Mouse (Mus musculus): Measurements from ENCODE around the gene Slc25a53. TPM values are rescaled to one million over a fixed set of nuclear protein-coding genes. Genes with fewer than 3 reads are reported as not detected.

Slc25a53 gene
- polyA plus RNA-seq (2015; fragmentation: Nextera tagmentation; extraction: Ambion mirVana) = 12.1 and 14.6 TPM in 2 replicates

GRCm38 (mm10) chrX:137038000-137038483, at the start of gene Slc25a53:
Gene Slc25a53 (minus strand): TSS chrX:137038302.
- 34% methylated on average over 31 of the region's 31 CpGs for WGBS
- H3K4me3 ChIP-seq = peak within 1 kb of the TSS; percentile 60
- H3K4me2 ChIP-seq = peak within 1 kb of the TSS; percentile 64
- no peaks in the 10 kb centered on the region for H3K9me3 ChIP-seq
- peak; percentile 96 for ATAC-seq (ENCODE audit: low FRiP score, low read depth)
- peaks cover 8% of the 10 kb centered on the region for H3K4me1 ChIP-seq (replicated peaks)
- H3K27me3 ChIP-seq = no peaks in the 10 kb centered on the region
- no peaks in the 10 kb centered on the region for H3K36me3 ChIP-seq
- H3K9ac ChIP-seq = peak within 1 kb of the TSS; percentile 58
- H3K27ac ChIP-seq (replicated peaks) = peak within 1 kb of the TSS; percentile 95

DNA sequence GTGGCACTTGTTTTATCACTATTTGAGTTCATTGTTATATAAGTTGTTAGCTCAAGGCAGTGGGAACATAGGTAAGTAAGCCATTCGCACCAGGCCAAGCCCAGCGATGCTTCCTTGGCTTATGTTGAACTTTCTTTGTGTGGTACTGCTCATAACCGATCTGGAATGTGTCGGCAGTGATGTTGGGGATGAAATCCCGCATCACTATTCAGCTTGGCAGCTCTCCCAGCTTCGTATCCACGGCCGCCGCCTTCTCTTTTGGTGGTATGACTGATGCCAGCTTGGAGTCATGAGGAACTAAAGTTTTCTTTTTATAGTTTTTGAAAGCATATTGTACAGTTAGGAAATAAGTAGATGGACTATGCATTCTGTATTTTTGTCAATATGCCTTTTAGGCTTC, 25.1 kb upstream of the Slc25a53 start:
- H3K9ac ChIP-seq = no peak overlapping the region
- 63% methylated on average over 9 of the region's 9 CpGs for WGBS
- no peak for ATAC-seq (ENCODE audit: low FRiP score, low read depth)
- H3K36me3 ChIP-seq = no peaks in the 10 kb centered on the region
- H3K27me3 ChIP-seq = no peaks in the 10 kb centered on the region
- H3K27ac ChIP-seq (replicated peaks) = no peak overlapping the region
- no peak overlapping the region for H3K4me3 ChIP-seq
- no peaks in the 10 kb centered on the region for H3K9me3 ChIP-seq
- H3K4me1 ChIP-seq (replicated peaks) = no peaks in the 10 kb centered on the region
- H3K4me2 ChIP-seq = no peak overlapping the region

- Histone ChIP-seq H3K9ac (peak within 1 kb of the TSS; percentile 72), H3K4me3 (peak within 1 kb of the TSS; percentile 71), H3K36me3 (no peaks in the 10 kb centered on the region), H3K27me3 (no peaks in the 10 kb centered on the region), H3K4me2 (peak within 1 kb of the TSS; percentile 65), H3K4me1 (replicated peaks) (peaks cover 9% of the 10 kb centered on the region), H3K9me3 (no peaks in the 10 kb centered on the region), H3K27ac (replicated peaks) (peak within 1 kb of the TSS; percentile 72)
- peak; percentile 96 for ATAC-seq (ENCODE audit: low FRiP score, low read depth)
- 18% methylated on average over 49 of the region's 62 CpGs for WGBS
These were observed 11.5 kb upstream of the Slc25a53 start, which contains the start of gene Fam199x for GRCm38 (mm10) chrX:137049425-137050225. Gene Fam199x (plus strand): TSS chrX:137049594.

DNA sequence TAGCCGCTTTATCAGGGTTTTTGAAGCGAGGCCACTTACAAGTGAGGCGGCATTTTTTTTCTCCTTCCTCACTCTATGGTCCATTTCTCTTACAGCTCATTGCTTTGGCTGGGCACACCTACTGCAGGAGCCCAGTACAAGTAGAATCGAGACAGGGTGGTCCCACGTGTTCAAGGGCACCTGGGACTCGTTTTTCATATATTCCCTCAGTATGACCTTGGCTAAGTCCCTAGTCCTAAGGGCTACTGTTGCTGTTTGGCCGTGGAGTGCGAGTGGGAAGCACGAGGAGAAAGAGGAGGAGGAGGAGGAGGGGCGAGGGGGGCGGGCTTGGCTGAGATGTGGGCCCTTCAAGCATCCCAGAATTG, 10.9 kb upstream of the Slc25a53 start:
- H3K9ac ChIP-seq = peak overlapping the region; percentile 72
- 23% methylated on average over 9 of the region's 11 CpGs for WGBS
- peak overlapping the region; percentile 65 for H3K4me2 ChIP-seq
- peaks cover 9% of the 10 kb centered on the region for H3K4me1 ChIP-seq (replicated peaks)
- ATAC-seq (ENCODE audit: low FRiP score, low read depth) = no peak
- peak overlapping the region; percentile 72; the same call in 1 of the 2 replicates for H3K27ac ChIP-seq (replicated peaks)
- H3K27me3 ChIP-seq = no peaks in the 10 kb centered on the region
- peak overlapping the region; percentile 71 for H3K4me3 ChIP-seq
- no peaks in the 10 kb centered on the region for H3K9me3 ChIP-seq
- H3K36me3 ChIP-seq = no peaks in the 10 kb centered on the region

DNA sequence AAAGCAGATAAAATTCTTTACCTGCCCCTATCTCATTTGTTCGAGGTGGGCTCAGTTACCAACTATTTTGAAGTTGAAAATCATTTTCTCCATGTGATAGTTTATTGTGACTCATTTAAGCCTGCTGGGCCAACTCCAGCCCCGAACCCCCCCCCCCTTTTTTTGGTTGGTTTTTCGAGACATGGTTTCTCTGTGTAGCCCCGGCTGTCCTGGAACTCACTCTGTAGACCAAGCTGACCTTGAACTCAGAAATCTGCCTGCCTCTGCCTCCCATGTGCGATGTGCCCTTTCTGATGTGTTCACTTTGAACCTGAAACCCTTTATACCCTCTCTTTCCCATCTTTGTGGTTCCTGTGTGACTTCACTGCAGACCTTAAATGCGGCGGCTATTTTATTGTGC, 400 bp upstream of the Slc25a53 start:
- Histone ChIP-seq H3K27me3 (no peaks in the 10 kb centered on the region), H3K4me3 (peak overlapping the region; percentile 60), H3K4me2 (peak overlapping the region; percentile 56), H3K9ac (peak overlapping the region; percentile 58), H3K36me3 (no peaks in the 10 kb centered on the region), H3K27ac (replicated peaks) (peak overlapping the region; percentile 95), H3K9me3 (no peaks in the 10 kb centered on the region), H3K4me1 (replicated peaks) (peaks cover 8% of the 10 kb centered on the region)
- WGBS = 56% methylated on average over 7 of the region's 7 CpGs
- peak; percentile 32; the same call in 1 of the 2 replicates for ATAC-seq (ENCODE audit: low FRiP score, low read depth)

DNA sequence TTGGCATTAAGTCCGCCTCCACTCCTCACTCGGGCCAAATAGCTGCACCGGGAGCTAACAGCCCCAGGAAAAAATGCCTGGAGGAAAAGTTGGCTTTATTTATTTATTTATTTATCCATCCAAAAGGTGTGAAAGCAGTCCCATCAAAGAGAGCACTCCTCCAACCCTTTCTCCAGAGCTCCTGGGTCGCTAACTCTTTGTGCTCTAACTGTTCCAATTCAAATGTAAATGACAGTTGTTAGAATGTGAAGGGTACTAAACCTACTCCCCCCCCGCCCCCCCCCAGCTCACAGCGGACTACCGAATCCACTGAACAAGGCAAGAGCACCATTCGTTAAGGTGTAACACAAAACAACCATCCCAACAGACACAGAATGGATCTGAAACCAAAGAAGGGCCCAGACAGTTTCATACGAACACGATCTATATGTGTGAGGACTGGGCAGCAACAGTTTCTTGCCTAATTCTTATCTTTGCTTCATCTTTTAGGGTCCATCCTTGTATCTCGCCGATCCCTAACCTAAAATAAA, 567 bp downstream of the Slc25a53 start:
- Histone ChIP-seq H3K9me3 (no peaks in the 10 kb centered on the region), H3K4me1 (replicated peaks) (peaks cover 8% of the 10 kb centered on the region), H3K36me3 (no peaks in the 10 kb centered on the region), H3K9ac (peak overlapping the region; percentile 58), H3K27me3 (no peaks in the 10 kb centered on the region), H3K4me2 (peak overlapping the region; percentile 64), H3K27ac (replicated peaks) (peak overlapping the region; percentile 95), H3K4me3 (peak overlapping the region; percentile 60)
- 21% methylated on average over 12 of the region's 12 CpGs for WGBS
- peak; percentile 57 for ATAC-seq (ENCODE audit: low FRiP score, low read depth)

DNA sequence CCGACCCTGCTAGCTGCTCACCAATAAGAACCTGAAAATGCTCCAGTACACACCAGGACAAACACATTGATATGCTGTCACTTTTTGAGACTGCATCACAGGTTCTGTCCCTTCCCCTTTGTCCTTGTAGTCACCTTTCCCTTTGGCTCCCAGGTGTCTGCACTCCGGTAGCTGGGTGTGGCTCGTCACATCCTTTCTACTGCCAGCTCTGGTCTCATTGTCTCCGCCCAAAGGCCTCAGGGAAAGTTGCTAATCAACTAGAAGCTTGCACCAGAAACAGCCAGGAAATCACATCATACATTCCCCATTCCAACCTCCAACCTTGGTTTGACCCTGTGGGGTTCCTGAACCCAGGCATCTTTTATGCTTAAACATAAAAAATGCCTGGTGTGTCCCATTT, 3.8 kb downstream of the Slc25a53 start:
- Histone ChIP-seq H3K4me1 (replicated peaks) (peaks cover 8% of the 10 kb centered on the region), H3K27me3 (no peaks in the 10 kb centered on the region), H3K36me3 (no peaks in the 10 kb centered on the region), H3K4me3 (no peak overlapping the region), H3K27ac (replicated peaks) (no peak overlapping the region), H3K4me2 (no peak overlapping the region), H3K9me3 (no peaks in the 10 kb centered on the region), H3K9ac (no peak overlapping the region)
- ATAC-seq (ENCODE audit: low FRiP score, low read depth) = no peak
- WGBS = 90% methylated on average over 4 of the region's 4 CpGs

DNA sequence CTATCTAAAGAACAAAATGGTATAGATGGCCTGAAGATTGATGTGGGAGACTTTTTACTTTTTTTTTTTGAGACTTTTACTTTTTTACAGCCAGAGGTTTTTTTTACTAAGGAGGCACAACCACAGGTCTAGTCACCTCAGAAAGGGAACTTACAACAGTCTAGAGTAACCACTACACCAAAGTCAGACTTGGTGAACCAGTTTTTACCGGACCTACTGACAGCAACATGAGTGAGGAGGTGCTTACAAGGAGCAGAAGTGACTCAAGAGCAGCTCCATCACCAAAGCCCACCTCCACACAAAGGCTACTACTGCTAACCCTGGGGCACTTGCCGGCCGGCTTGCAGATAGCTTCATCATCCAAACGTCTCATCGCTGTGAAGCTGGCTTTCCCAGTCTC, 6.4 kb downstream of the Slc25a53 start:
- WGBS = 92% methylated on average over 5 of the region's 5 CpGs
- H3K27me3 ChIP-seq = no peaks in the 10 kb centered on the region
- no peak for ATAC-seq (ENCODE audit: low FRiP score, low read depth)
- no peak overlapping the region for H3K9ac ChIP-seq
- no peak overlapping the region for H3K4me2 ChIP-seq
- no peak overlapping the region for H3K27ac ChIP-seq (replicated peaks)
- no peak overlapping the region for H3K4me3 ChIP-seq
- H3K9me3 ChIP-seq = no peaks in the 10 kb centered on the region
- no peaks in the 10 kb centered on the region for H3K36me3 ChIP-seq
- peaks cover 1% of the 10 kb centered on the region; the same call in 1 of the 2 replicates for H3K4me1 ChIP-seq (replicated peaks)

DNA sequence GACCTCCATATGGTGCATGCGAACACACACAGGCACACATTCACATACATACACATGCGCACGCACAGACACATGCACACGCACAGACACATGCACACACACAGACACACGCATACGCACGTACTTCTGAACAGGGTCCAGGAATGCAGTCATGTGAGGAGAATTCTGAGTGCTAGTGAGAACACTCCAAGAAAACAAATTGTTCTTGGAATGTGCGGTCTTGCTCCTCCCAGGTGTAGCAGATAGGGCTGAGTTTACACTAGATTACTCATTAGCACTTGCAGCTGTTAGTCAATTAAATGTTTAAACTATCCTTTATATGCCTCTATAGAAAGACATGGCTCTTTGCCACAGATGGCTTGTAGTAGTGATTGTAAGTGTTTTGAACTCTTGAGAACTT, 7.2 kb downstream of the Slc25a53 start:
- Histone ChIP-seq H3K36me3 (no peaks in the 10 kb centered on the region), H3K4me1 (replicated peaks) (no peaks in the 10 kb centered on the region), H3K4me3 (no peak overlapping the region), H3K9ac (no peak overlapping the region), H3K27me3 (no peaks in the 10 kb centered on the region), H3K4me2 (no peak overlapping the region), H3K9me3 (no peaks in the 10 kb centered on the region), H3K27ac (replicated peaks) (no peak overlapping the region)
- ATAC-seq (ENCODE audit: low FRiP score, low read depth) = no peak
- 97% methylated on average over 8 of the region's 8 CpGs for WGBS

GRCm38 (mm10) chrX:137019310-137019709, 18.8 kb downstream of the Slc25a53 start:
- Histone ChIP-seq H3K4me3 (no peak overlapping the region), H3K9me3 (no peaks in the 10 kb centered on the region), H3K27me3 (no peaks in the 10 kb centered on the region), H3K27ac (replicated peaks) (no peak overlapping the region), H3K9ac (no peak overlapping the region), H3K36me3 (no peaks in the 10 kb centered on the region), H3K4me1 (replicated peaks) (no peaks in the 10 kb centered on the region), H3K4me2 (no peak overlapping the region)
- peak; percentile 54; the same call in 1 of the 2 replicates for ATAC-seq (ENCODE audit: low FRiP score, low read depth)
- WGBS = 33% methylated on average over 1 of the region's 1 CpGs

DNA sequence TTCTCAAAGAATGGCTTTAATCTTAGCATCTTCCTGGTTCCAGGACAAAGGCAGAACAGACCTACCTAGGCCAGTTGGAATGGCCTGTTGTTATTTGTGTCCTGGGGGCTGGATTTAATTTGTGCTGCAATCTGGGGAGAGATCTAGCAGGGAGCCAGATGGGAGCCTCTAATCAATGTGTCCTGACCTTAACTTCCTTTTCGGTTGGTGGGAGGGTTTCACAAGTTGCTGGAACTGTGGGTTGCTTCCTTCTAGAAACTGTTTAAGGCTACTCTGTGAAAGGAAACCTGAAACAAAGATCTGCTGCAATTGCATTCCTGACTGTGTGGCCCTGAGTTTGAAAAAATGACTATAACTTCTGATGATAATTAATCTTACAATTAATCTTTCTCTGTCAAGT, 20.4 kb downstream of the Slc25a53 start:
- Histone ChIP-seq H3K4me2 (no peak overlapping the region), H3K36me3 (no peaks in the 10 kb centered on the region), H3K27me3 (no peaks in the 10 kb centered on the region), H3K27ac (replicated peaks) (no peak overlapping the region), H3K9ac (no peak overlapping the region), H3K9me3 (no peaks in the 10 kb centered on the region), H3K4me3 (no peak overlapping the region), H3K4me1 (replicated peaks) (no peaks in the 10 kb centered on the region)
- ATAC-seq (ENCODE audit: low FRiP score, low read depth) = no peak
- WGBS = 84% methylated on average over 1 of the region's 1 CpGs

GRCm38 (mm10) chrX:137015099-137015709, 22.9 kb downstream of the Slc25a53 start:
- H3K4me1 ChIP-seq (replicated peaks) = no peaks in the 10 kb centered on the region
- H3K4me2 ChIP-seq = no peak overlapping the region
- no peaks in the 10 kb centered on the region for H3K9me3 ChIP-seq
- no peak for ATAC-seq (ENCODE audit: low FRiP score, low read depth)
- no peaks in the 10 kb centered on the region for H3K36me3 ChIP-seq
- no peak overlapping the region for H3K9ac ChIP-seq
- WGBS = 57% methylated on average over 6 of the region's 6 CpGs
- no peak overlapping the region for H3K27ac ChIP-seq (replicated peaks)
- H3K4me3 ChIP-seq = no peak overlapping the region
- no peaks in the 10 kb centered on the region for H3K27me3 ChIP-seq
